Mouse (Mus musculus): ENCODE measurements around the gene Psmc3ip. TPM values are rescaled to one million over a fixed set of nuclear protein-coding genes. Genes with fewer than 3 reads are reported as not detected.

The Psmc3ip gene
- polyA plus RNA-seq (2015; fragmentation: Nextera tagmentation; extraction: Ambion mirVana), result 20.5 and 23.7 TPM in 2 replicates

- H3K4me1 ChIP-seq (replicated peaks), result peaks cover 23% of the 10 kb centered on the region
- H3K9ac ChIP-seq, result peak within 1 kb of the TSS; percentile 82
- H3K4me2 ChIP-seq, result peak within 1 kb of the TSS; percentile 88
- no peaks in the 10 kb centered on the region for H3K27me3 ChIP-seq
- H3K36me3 ChIP-seq, result peaks cover 75% of the 10 kb centered on the region
- H3K9me3 ChIP-seq, result no peaks in the 10 kb centered on the region
- WGBS, result under 1% methylated on average over 43 of the region's 43 CpGs
- peak within 1 kb of the TSS; percentile 91 for H3K27ac ChIP-seq (replicated peaks)
- H3K4me3 ChIP-seq, result peak within 1 kb of the TSS; percentile 80
- peak; percentile 95 for ATAC-seq (ENCODE audit: low read depth)
Observed at GRCm38 (mm10) chr11:101095314-101096024, at the start of gene Psmc3ip. TSS of gene Psmc3ip (minus strand) at chr11:101095436.

- Histone ChIP-seq H3K27ac (replicated peaks) (peak overlapping the region; percentile 74), H3K9me3 (no peaks in the 10 kb centered on the region), H3K4me1 (replicated peaks) (peaks cover 27% of the 10 kb centered on the region), H3K36me3 (no peaks in the 10 kb centered on the region), H3K27me3 (0 out of 2 replicates have a peak, but pooled peaks cover 3% of the 10 kb centered on the region), H3K4me3 (peak overlapping the region; percentile 30), H3K4me2 (peak overlapping the region; percentile 56), H3K9ac (peak overlapping the region; percentile 54)
- 25% methylated on average over 19 of the region's 19 CpGs for WGBS
- peak; percentile 64; the same call in 1 of the 2 replicates for ATAC-seq (ENCODE audit: low read depth)
Observed at GRCm38 (mm10) chr11:101143338-101144225, 48.3 kb upstream of the Psmc3ip start.

- 0 out of 2 replicates have a peak, but pooled peaks cover 3% of the 10 kb centered on the region for H3K27me3 ChIP-seq
- ATAC-seq (ENCODE audit: low read depth), result no peak
- no peak overlapping the region for H3K4me2 ChIP-seq
- no peaks in the 10 kb centered on the region for H3K9me3 ChIP-seq
- H3K36me3 ChIP-seq, result no peaks in the 10 kb centered on the region
- H3K9ac ChIP-seq, result no peak overlapping the region
- H3K4me1 ChIP-seq (replicated peaks), result peaks cover 28% of the 10 kb centered on the region
- no peak overlapping the region for H3K4me3 ChIP-seq
- 90% methylated on average over 10 of the region's 10 CpGs for WGBS
- no peak overlapping the region for H3K27ac ChIP-seq (replicated peaks)
Observed at GRCm38 (mm10) chr11:101142215-101142967, 47.2 kb upstream of the Psmc3ip start.

- H3K4me2 ChIP-seq, result no peak overlapping the region
- no peaks in the 10 kb centered on the region for H3K9me3 ChIP-seq
- no peak overlapping the region for H3K4me3 ChIP-seq
- 0 out of 2 replicates have a peak, but pooled peaks cover 3% of the 10 kb centered on the region for H3K27me3 ChIP-seq
- 90% methylated on average over 8 of the region's 8 CpGs for WGBS
- H3K36me3 ChIP-seq, result no peaks in the 10 kb centered on the region
- no peak for ATAC-seq (ENCODE audit: low read depth)
- no peak overlapping the region for H3K27ac ChIP-seq (replicated peaks)
- no peak overlapping the region for H3K9ac ChIP-seq
- peaks cover 19% of the 10 kb centered on the region for H3K4me1 ChIP-seq (replicated peaks)
Observed at GRCm38 (mm10) chr11:101141088-101141487, 45.9 kb upstream of the Psmc3ip start.

DNA sequence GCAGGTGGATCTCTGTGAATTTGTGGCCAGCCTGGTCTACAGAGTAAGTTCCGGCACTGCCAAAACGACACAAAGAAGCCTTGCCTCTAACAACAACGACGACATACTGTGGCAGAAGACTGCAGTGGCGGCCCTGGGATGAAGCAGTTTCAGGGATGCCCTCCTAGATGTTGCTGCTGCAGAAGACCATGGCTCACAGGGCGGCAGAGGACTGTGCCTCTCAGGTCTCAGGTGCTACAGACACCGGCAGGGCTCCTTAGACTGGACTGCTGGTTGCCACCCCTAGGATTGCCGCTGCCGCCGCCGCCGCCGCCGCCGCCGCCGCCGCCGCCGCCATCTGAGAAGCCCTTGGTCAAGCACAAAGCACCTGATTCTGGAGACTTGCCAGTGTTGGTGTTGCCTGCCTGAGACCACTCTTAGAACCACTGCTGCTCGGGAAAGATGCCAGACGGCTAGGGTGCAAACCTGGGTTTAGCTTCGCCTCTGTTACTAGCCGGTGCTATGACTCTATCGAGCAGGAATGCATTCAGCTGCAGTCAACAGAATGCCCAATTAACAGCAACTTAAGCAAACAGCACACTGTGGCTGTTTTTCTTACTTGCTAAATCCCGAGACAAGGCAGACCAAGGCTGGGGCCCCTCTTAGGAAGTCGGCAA is 45.1 kb upstream of the Psmc3ip start:
- Histone ChIP-seq H3K27me3 (0 out of 2 replicates have a peak, but pooled peaks cover 3% of the 10 kb centered on the region), H3K4me1 (replicated peaks) (peaks cover 18% of the 10 kb centered on the region), H3K9ac (peak overlapping the region; percentile 59), H3K4me2 (peak overlapping the region; percentile 53), H3K9me3 (no peaks in the 10 kb centered on the region), H3K36me3 (no peaks in the 10 kb centered on the region), H3K4me3 (peak overlapping the region; percentile 28), H3K27ac (replicated peaks) (peak overlapping the region; percentile 34)
- 46% methylated on average over 27 of the region's 27 CpGs for WGBS
- 0 out of 2 replicates have a peak, but pooled peaks have one; percentile 13 for ATAC-seq (ENCODE audit: low read depth)

GRCm38 (mm10) chr11:101138536-101139181 is 43.4 kb upstream of the Psmc3ip start:
- H3K4me3 ChIP-seq, result peak overlapping the region; percentile 7; the same call in 1 of the 2 replicates
- H3K36me3 ChIP-seq, result no peaks in the 10 kb centered on the region
- peak overlapping the region; percentile 42 for H3K4me2 ChIP-seq
- peaks cover 8% of the 10 kb centered on the region; the same call in 1 of the 2 replicates for H3K27me3 ChIP-seq
- peak; percentile 59 for ATAC-seq (ENCODE audit: low read depth)
- H3K4me1 ChIP-seq (replicated peaks), result peaks cover 13% of the 10 kb centered on the region
- no peaks in the 10 kb centered on the region for H3K9me3 ChIP-seq
- H3K9ac ChIP-seq, result 0 out of 2 replicates have a peak overlapping the region, but pooled peaks have one; percentile 17
- WGBS, result 18% methylated on average over 15 of the region's 15 CpGs
- H3K27ac ChIP-seq (replicated peaks), result peak overlapping the region; percentile 71

GRCm38 (mm10) chr11:101137000-101137399 is 41.8 kb upstream of the Psmc3ip start:
- no peak for ATAC-seq (ENCODE audit: low read depth)
- Histone ChIP-seq H3K4me2 (no peak overlapping the region), H3K27ac (replicated peaks) (no peak overlapping the region), H3K27me3 (peaks cover 8% of the 10 kb centered on the region; the same call in 1 of the 2 replicates), H3K36me3 (no peaks in the 10 kb centered on the region), H3K4me1 (replicated peaks) (peaks cover 10% of the 10 kb centered on the region; the same call in 1 of the 2 replicates), H3K9ac (no peak overlapping the region), H3K4me3 (no peak overlapping the region), H3K9me3 (no peaks in the 10 kb centered on the region)
- 72% methylated on average over 7 of the region's 7 CpGs for WGBS

- Histone ChIP-seq H3K4me1 (replicated peaks) (peaks cover 7% of the 10 kb centered on the region; the same call in 1 of the 2 replicates), H3K4me2 (no peak overlapping the region), H3K4me3 (no peak overlapping the region), H3K36me3 (no peaks in the 10 kb centered on the region), H3K9me3 (no peaks in the 10 kb centered on the region), H3K27me3 (peaks cover 4% of the 10 kb centered on the region; the same call in 1 of the 2 replicates), H3K27ac (replicated peaks) (no peak overlapping the region), H3K9ac (no peak overlapping the region)
- WGBS, result 86% methylated on average over 13 of the region's 13 CpGs
- ATAC-seq (ENCODE audit: low read depth), result no peak
Observed at GRCm38 (mm10) chr11:101134217-101134865, 39.1 kb upstream of the Psmc3ip start.

- Histone ChIP-seq H3K4me1 (replicated peaks) (no peaks in the 10 kb centered on the region), H3K4me3 (no peak overlapping the region), H3K9me3 (no peaks in the 10 kb centered on the region), H3K27me3 (peaks cover 4% of the 10 kb centered on the region; the same call in 1 of the 2 replicates), H3K4me2 (no peak overlapping the region), H3K36me3 (no peaks in the 10 kb centered on the region), H3K9ac (no peak overlapping the region), H3K27ac (replicated peaks) (no peak overlapping the region)
- ATAC-seq (ENCODE audit: low read depth), result no peak
- 76% methylated on average over 12 of the region's 12 CpGs for WGBS
Observed at GRCm38 (mm10) chr11:101133037-101133436, 37.8 kb upstream of the Psmc3ip start.

GRCm38 (mm10) chr11:101131701-101132100 is 36.5 kb upstream of the Psmc3ip start:
- 89% methylated on average over 6 of the region's 6 CpGs for WGBS
- Histone ChIP-seq H3K36me3 (peaks cover 8% of the 10 kb centered on the region), H3K4me2 (no peak overlapping the region), H3K9ac (no peak overlapping the region), H3K4me1 (replicated peaks) (no peaks in the 10 kb centered on the region), H3K27ac (replicated peaks) (no peak overlapping the region), H3K4me3 (no peak overlapping the region), H3K9me3 (no peaks in the 10 kb centered on the region), H3K27me3 (peaks cover 4% of the 10 kb centered on the region; the same call in 1 of the 2 replicates)
- ATAC-seq (ENCODE audit: low read depth), result no peak

All from neural tube, embryonic 13.5 days (tissue).